Mouse (Mus musculus): ENCODE data around the gene Catsperg1.
A peak's percentile ranks its signal among the peaks of the same experiment; 100 is the strongest.
"Not testable (repeated sequence)": the region's sequence is repeated elsewhere in the genome, so short reads cannot be mapped to it uniquely, and the experiment has no call there.

Gene Catsperg1

DNA sequence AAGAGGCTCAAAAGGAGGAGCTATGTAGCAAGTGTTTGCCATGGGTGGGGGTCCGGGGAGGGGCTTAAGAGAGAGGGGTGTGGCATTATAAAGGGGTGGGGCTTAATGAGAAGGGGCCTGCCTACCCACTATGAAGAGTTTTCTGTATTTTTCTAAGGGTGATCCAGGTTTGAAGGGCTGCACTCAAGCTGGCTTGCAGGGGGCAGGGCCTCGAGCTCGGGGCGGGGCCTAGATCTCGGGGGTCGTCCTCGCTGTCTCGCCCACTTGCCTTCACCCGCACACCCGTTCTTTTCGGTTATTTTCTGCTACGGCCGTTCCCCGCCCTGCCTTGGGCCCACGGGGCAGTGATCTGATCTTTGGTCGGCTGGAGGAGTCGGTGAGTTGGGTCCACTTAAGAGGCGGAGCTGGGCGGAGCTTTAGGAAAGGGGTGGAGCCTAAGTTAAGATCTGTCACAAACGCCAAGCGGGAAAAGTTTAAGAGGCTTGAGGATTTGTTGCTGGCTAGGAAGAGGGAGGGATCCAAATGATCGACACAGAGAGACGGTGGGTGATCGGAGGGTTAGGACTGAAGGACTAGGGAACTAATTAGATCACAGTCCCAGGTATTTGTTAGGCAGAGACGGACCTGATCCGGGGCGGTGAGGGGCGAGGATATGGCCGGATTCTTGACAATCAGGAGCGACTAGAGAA is 43.6 kb downstream of the Catsperg1 start, which contains the start of the genes Ggn and Spred3:
Gene Ggn, plus strand, starts transcription at position 145 of the 689 bp plus-strand sequence.
Gene Spred3, minus strand, starts transcription at position 346 of the 689 bp plus-strand sequence.
- DNase-seq (ENCODE audit: low spot score in 2 of 2): peak in 1 of 2 experiments; percentile 51

DNA sequence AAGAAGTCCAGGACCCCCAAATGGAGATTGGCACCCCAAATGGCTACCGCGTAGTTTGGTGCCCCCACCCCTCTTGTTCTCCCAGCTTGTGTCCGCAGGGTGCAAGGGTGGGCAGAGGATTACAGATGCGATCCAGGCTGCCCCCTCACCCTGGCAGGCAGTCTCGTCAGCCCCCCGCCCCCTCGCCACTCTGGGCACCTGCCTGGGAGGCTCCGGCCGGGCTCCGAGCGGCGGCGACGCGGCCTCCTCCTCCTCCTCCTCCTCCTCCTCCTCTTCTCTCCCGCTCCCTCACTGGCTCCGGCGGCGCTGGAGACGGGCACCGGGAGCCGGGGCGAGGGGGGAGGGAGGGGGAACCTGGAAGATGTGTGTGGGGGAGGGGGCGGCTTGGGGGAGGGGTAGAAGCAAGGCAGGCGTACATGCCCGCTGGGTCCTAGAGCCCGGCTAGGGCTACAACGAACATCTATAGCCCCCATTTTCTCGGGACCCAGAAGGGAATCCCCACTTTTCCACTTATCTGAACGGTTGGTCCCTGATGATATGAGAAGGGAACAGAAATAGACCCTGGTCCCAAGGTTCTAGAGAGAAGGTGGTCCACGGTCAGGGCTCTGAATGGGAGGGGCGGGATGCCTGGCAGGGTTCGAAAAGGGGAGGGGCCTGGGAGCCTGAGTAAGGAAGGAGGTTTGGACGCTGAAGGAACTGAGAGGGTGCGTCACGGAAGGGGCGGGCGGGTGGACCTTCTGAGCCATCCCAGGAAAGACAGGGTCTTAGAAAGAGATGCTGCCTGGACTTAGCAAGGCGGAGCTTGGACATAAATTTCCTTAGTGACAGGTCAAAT is 44.4 kb downstream of the Catsperg1 start:
- no peak for DNase-seq (ENCODE audit: low spot score in 2 of 2)

DNA sequence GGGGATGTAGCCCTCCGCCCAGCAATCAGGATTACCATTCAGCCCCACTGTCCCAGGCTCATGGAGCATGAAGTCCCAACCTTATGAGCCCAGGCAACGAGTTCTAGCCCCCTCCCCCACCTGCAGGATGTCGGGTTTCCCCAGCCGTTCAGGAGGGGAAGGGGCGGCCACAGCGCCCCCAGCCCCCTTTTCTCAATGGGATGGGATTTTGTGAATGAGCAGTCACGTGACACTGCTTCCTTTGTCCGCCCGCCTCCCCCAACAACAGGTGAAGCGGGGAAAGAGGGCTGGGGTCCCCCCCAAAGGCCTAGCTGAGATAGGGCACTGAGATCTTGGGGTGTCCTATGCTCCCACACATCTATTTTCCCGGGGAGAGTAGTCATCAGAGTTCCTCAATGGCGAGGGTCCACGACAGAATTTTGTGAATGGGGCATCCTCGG is 45.0 kb downstream of the Catsperg1 start:
- DNase-seq (ENCODE audit: low spot score in 2 of 2): no peak

DNA sequence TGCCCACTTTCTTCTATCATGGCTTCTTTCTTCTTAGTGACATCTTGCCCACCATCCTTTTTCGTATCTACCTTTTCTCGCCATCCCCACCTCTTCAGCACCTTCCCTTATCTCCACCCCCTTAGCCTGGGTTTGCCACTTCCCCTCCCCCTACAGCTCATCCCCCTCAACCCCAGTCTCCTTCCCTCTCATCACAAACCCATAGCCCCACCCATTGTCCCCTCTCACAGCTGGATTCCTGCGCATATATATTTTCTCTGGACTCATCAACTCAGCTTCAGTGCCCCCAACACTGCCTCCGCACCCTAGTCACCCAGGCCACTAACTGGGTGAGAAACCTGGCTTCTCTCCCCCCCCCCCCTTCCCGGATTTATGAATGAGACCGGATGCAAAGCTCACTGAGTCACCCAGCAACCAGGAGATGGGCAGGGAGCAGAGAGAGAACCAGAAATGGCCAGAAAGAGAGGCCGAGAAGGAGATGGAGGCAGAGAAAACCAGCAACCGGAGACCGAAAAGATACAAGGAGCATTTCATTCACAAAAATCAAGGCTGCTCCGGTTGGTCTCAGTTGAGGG is 45.6 kb downstream of the Catsperg1 start:
- DNase-seq (ENCODE audit: low spot score in 2 of 2): no peak

DNA sequence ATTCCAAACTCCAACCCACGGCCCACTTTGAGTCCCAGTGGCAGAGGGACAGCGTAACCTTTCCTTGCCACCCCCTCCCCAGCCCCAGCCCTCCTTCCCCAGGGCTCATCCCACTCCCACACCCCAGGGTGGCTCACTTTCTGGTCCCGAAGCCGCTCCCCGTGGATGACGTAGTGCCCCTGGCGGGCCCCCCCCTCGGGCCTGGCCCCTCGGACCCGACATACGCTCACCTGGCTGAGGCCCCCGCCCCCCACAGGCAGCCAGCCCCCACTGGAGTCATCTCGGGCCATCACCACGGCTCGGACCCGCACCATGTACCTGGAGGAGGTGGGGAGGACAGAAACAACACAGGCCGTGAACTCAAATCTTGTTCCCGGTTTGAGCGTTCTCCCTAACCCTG is 46.2 kb downstream of the Catsperg1 start:
- no peak for DNase-seq (ENCODE audit: low spot score in 2 of 2)

DNA sequence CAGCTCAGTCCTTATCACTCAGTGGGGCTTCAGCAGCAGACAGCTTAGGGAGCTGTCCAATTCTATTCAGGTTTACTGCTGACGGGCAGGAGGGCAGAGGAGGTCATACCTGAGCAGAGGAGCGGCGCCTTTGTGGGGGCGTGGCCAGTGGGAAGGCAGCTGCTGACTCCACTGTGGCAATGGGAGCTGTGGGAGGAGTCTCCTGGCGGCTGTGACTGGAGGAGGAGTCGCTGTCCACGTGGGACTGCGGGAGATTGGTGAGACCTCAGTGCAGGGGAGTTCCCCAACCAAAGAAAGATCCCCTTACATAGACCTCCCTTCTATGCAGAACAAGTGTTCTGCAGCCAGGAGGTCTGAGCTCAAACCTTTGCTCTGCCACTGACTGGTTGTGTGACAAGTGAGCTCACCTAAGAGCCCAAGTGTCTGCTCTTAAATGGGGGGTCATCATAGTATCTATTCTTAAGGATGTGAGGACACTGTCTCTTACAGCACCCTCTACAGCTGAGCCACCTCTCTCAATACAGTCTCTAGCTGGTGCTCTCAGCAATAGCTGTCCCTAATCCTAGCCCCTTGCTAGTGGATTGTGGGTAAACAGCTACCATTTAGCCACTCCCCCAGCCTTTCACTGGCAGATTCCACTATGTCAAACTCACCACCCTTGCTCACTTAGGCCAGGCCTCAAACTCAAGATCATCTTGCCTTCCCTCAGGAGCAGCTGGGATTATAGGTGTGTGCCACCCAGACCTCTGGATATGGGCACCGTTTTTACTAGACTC is 50.9 kb downstream of the Catsperg1 start:
- DNase-seq (ENCODE audit: low spot score in 2 of 2): no peak

DNA sequence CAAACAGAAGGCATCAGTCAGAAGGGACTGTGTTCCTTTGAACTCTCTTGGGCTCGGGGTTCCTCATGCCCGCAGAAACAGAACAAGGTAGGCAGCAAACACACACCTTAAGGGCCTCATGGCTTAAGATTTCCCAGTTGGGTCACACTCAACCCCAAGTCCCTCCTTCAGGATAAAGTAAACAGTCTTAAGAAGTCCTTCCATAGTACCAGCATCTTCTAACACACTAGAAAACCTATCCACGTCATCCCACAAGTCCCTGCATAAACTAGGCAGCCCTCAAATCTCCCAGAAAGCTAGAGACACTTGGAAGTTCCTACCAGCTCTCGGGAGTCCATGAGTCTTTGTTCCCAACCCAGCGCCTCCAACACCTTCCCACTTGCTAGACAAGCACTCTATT is 51.5 kb downstream of the Catsperg1 start:
- DNase-seq (ENCODE audit: low spot score in 2 of 2): no peak

DNA sequence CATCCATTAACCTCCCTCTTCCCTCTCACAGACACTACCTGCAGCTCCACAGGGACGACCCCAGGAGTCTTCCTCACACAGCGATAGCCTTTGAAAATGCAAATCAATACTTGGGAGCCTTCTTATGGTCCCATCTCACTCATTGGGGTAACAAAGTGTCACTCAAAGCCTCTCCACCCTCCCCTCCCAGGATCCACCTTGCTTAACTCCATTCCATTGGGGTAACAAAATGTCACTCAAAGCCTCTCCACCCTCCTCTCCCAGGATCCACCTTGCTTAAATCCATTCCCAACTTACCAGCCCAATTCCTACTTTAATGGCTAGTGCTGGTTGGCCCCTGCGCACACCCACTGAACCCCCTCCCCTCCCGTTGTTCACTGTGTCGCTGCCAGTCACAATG is 55.6 kb downstream of the Catsperg1 start:
- DNase-seq (ENCODE audit: low spot score in 2 of 2): no peak

DNA sequence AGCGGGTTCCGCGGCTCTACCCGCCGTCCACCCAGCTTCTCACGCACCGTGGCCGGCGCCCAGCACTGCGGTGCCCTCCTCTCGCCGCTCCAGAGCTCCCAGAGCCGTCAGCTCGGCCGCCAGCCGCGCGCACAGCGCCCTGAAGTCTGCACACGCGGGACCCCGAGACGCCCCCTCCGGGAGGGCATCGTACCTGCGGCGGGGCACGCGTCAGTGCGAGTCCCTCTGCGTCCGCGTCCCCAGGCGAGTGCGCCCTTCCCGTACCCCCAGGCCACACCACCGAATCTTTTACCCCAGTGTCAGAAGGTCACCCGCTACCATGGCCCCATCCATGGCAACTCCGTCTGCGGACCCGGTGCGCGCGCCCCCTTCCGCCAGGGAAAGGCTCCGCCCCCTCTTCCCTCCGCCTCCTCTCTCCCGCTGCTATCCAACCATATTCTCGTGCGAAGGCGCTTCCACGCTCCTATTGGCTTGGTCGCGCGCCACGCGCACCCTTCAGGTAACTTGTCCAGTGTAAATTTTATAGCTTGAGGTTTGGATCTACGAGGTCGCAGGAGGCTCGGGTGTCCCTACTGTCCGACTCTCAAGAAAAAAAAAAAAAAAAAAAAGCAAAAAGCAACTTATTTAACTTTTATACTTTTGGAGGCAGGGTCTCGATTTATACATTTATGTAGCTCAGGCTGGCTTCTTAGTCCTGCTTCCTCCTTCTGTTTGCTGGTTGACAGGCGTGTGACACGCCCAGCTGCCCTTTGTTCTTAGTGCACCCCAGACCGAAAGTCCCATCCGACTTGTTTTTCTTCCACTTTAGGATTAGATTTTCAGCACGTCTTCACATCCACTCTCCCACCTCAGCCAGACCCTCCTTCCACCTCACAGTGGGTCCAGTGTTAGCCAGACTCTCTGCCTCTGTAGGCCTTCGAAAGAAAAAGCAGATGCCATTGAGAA is 57.7 kb downstream of the Catsperg1 start, which contains the start of gene Fam98c:
Gene Fam98c, minus strand, starts transcription at position 397 of the 945 bp plus-strand sequence.
- peak; percentile 71 to 87 for DNase-seq (ENCODE audit: low spot score in 2 of 2)

DNA sequence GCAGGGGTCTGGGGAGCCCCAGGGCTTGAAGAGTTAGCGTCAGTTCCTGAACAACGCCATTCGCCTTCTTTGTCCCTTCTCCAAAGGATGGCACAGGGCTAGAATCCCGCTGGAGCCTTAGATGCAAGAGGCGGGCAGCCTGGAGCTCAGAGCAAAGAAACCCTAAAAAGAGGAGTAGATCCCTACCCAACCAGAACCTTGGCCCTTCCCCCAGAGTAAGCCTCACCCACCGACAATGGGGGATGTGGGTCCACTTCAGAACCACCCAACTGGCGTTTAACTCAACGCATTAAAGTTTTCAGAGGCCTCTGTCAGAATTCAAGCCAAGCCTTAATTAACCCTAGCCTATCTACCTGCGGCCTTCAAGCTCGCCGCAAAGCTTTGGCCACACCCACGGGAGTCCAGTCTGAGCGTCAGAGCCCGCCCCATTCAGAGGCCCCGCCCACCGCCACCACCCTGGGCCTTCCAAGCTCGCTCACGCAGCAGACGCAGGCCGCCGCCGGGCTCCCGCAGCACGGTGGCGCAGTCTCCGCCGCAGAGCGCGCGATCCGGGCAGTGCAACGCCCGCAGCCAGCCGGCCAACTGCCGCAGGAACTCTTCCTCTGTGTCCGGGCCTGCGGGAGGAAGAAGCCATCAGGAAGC is 58.5 kb downstream of the Catsperg1 start:
- DNase-seq (ENCODE audit: low spot score in 2 of 2): peak; percentile 85 to 93

DNA sequence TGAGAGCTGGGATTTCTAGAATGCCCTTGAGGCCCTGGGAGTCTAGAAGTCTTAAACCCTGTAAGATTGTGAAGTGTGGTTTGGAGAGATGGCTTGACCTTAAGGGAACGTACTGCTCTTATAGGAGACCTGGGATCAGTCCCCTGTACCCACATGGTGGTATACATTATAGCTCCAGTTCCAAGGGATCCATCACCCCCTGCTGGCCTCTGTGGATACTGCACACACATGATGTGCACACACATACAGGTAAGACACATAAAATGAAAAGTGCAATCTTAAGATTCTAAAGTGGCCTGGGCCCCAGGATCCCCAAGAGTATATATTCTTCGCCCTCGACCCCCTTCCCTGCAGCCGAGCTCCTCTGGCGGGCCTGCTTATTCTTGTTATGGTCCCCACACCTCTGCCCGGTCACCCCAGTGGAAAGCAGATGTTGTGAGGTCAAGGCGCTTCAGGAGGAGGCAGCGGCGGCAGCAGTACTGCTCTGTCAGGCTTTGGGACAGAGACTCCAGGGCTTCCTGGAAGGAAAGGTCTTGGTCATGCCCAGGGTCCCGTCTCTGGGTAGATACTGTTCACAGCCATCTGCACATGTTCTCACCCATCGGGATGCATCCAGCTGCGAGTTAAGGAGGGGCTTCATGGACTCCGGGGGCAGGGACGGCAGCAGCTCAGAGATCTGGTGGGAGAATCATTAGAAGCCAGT is 59.7 kb downstream of the Catsperg1 start:
- DNase-seq (ENCODE audit: low spot score in 2 of 2): no peak

DNA sequence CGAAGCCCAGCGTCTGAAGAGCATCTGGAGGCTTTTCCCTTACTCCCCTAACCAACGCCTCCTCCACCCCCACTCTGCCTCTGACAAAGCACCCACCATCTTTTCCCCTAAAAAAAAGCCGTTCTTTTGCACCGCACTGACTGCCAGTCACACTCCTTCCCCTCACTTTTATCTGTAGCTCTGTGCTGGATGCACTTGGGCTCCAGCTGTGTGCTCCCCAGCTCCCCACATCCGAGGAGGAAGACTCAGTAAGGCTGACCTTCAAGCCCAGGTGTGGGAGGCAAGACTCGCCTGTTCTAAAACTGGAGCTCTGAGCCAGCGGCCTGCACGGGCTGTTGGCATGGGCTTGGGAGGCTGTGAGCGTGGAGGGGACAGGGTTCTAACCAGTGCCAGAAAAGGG is 62.3 kb downstream of the Catsperg1 start:
- DNase-seq (ENCODE audit: low spot score in 2 of 2): no peak

DNA sequence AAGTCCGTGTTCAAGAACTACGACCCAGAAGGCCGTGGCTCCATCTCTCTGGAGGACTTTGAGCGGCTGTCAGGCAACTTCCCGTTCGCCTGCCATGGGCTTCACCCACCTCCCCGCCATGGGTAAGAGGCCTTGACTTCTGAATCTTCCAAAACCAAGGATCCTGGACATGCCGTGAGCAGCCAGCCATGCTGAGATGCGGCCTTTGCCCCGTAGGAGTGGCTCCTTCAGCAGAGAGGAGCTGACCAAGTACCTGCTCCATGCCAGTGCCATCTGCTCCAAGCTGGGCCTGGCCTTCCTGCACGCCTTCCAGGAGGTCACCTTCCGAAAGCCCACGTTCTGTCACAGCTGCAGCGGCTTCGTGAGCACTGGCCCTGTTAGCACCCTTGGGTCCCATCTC is 65.1 kb downstream of the Catsperg1 start:
- DNase-seq (ENCODE audit: low spot score in 2 of 2): no peak

DNA sequence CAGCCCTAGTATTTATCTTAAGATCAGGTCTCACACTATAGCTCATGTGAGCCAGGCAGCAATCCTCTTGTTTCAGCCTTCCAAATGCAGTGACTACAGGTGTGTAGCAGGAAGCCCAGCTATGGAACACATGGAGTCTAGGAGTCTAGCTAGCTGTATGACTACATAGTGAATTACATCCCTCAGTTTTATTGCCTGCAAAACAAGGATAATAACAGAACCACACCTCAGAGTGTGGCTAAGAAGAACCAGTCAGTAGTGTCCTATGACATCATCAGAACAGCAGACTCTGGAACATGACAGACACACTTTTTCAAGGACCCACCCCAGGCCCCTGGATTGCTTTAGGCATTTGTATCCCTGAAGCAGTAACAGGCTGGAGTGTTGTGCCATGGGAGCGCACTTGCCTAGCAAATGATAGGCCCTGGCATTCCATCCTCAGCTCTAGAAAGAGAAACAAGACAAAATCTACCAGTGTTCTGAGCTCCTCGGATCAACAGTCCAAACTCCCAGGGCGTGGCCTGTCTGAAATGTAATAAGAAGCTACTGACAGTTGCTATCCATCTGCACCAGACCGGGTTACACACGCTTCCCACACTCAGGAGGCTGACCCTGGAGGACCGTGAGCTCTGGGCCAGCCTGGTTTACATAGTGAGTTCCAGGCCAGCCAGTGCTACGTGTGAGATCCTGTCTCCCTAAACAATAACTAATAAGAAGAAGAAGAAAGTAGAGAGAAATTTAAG is 67.0 kb downstream of the Catsperg1 start:
- no peak for DNase-seq (ENCODE audit: low spot score in 2 of 2)

DNA sequence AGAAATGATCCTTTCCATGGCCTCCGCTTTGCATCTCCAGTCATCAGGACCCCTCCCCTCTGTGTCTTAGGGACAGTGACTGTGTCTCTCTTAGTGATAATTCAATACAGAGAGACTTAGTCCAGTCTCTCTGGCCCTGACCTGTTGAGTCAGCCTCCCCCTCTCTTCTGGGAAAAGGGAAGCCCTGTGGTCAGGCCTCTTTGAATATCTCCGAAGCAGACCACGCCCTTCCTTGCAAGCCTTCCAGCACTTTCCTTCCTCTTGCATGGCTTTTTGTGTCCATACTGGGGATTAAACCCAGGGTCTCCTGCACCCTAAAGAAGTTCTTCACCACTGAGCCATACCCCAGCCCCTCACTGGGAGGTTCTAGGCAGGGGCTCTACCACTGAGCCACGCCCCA is 69.8 kb downstream of the Catsperg1 start:
- no peak for DNase-seq (ENCODE audit: low spot score in 2 of 2)

DNA sequence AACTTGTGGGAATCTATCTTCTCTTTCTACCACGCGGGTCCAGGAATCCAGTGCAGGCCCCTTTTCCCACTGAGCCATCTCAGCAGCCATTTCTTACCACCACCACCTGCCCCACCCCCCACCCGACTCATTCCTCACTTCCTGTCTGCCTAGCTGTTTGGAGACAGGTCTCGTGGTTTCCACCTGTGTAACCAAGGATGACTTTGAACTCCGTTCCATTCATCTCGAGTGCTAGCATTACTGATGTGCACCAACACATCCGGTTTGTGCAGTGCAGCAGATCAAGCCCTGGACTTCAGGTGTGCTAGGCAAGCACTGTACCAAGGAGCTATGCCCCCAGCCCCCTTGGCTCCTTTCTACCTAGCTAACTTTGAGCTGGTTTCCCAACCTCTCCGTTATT is 72.4 kb downstream of the Catsperg1 start:
- DNase-seq (ENCODE audit: low spot score in 2 of 2): no peak

DNA sequence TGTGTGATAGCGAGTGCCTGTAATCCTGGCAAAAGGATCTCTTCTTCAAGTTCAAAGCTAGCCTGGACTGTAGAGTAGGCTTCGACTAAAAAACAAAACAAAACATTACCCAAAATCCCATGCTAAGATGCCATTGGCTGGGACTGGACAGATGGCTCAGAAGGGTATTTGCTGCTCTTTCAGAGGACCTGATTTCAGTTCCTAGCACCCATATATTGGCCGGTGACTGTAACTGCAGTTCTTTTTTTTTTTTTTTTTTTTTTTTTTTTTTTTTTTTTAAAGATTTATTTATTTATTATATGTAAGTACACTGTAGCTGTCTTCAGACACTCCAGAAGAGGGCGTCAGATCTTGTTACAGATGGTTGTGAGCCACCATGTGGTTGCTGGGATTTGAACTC is 74.6 kb downstream of the Catsperg1 start:
- DNase-seq (ENCODE audit: low spot score in 2 of 2): not testable (repeated sequence)

DNA sequence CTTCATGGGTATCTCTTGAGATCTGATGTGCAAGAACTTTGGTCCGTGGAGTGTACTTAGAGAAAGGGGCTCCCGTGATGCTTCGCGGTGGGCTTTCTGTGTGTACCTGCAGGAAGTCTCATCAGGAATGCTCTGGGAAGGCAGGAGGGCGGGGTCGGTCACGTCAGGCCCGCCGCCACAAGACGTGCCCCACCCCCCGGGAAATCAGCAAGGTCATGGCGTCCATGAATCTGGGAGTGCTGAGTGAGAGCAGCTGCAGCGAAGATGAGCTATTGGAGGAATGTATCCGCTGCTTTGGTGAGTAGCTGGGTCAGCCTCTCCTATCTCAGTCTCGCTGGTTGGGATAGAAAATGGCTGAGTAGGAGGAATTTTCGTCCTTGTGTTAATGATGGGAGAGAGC is 76.4 kb downstream of the Catsperg1 start:
- no peak for DNase-seq (ENCODE audit: low spot score in 2 of 2)
